Mouse (Mus musculus): ENCODE measurements at regions not wholly inside any gene's neighbourhood (a gene's known extent, or its start where the extent isn't known, plus 50 kb on each side); places are given as distances from the start of the nearest gene placed in this dataset.

GRCm38 (mm10) chr4:131100093-131100795, 156.1 kb downstream of the Matn1 start:
- no peak for TF ChIP-seq POLR2A (IDR thresholded peaks at IDR 0.05; ENCODE audit: low read depth, low read length)
- TF ChIP-seq USF1 (IDR thresholded peaks at IDR 0.05; ENCODE audit: low read depth, low read length), result no peak
- no peak for TF ChIP-seq ZNF384 (IDR thresholded peaks at IDR 0.05; ENCODE audit: low read depth, low read length)
- no peak for TF ChIP-seq POLR2AphosphoS2 (IDR thresholded peaks at IDR 0.05; ENCODE audit: low read depth, low read length)
- no peak for TF ChIP-seq CTCF (conservative IDR thresholded peaks at IDR 0.05 in 1 of 2, IDR thresholded peaks at IDR 0.05 in 1 of 2; ENCODE audit: low read depth in 2 of 2, low read length in 2 of 2)

All from CH12.LX (cell line).